Mouse (Mus musculus) cerebellum, postnatal 10 days (tissue): ENCODE measurements at regions not wholly inside any gene's neighbourhood (a gene's known extent, or its start where the extent isn't known, plus 50 kb on each side); places are given as distances from the start of the nearest gene placed in this dataset.

ENCODE experiments used
- DNase-seq, 2 experiments: peaks; one replicate each; pipeline ENCODE4 v3.0.0; 2021; ENCODE audit warnings: mixed read lengths in 2 of 2

DNA sequence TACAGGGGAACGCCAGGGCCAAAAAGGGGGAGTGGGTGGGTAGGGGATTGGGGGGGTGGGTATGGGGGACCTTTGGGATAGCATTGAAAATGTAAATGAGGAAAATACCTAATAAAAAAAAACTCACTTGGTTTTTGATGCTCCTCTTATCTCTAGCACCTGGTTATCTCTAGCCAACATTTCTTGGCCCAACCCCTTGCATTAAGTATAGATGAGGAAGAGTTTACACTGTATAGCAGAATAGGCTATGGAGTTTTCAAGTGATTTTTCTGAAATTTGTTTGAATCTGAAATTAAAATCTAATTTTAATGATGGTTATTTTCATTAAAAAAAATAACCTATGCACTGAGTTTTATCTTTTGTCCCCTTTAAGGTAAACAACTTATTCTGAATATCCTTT is 68.8 kb upstream of the Il15 start:
- no peak for DNase-seq

- no peak for DNase-seq
Observed at GRCm38 (mm10) chr8:82469824-82470223, 66.8 kb upstream of the Il15 start.

DNA sequence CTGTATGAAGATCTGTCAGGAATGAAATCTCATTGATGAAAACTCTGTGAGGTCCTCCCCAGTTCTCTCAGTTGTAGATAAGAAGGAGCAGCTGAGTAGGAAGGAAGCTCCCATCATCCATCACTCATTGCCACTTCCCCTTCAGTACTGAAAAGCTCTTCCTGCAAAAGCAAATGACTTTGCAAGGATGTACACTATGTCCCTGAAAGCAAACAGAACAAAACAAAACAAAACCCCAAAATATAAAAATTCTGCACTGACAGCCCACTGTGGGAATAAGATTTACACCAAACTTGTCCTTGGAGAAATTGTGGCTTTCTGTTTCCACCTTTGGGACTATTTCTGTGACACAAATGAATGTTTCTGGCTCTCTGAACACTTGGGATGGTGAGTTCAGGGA is 59.8 kb upstream of the Il15 start:
- DNase-seq, result no peak

DNA sequence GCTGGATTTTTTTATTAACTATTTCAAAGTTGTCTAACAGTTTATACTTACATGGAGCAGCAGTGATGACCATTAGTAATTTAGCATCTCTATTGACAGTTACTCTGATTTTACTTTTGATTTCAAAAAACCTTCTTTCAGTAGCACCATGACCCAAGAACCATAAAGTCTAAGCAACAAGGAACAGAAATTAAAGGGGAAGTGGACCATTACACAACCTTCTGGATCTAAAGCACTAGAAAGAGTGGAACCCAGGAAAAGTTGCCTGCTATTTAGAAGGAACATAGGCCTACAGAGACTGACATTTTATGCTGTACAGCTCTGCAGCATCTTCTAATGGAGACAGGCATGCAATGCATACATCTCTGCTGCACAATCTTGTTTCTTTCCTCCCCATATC is 56.0 kb upstream of the Il15 start:
- no peak for DNase-seq

- no peak for DNase-seq
Observed at GRCm38 (mm10) chr8:82454056-82454455, 51.0 kb upstream of the Il15 start.
